Mouse (Mus musculus) ES-E14 (cell line): ENCODE results near the gene Rbm8a.

ENCODE experiments used
- CHD2 ChIP-seq: IDR thresholded peaks from 2 replicates; pipeline ENCODE4 v1.6.1; 2014; ENCODE audit warnings: mild to moderate bottlenecking, low read depth, low read length, inconsistent platforms
- HCFC1 ChIP-seq: IDR thresholded peaks from 2 replicates; pipeline ENCODE4 v1.6.1; 2012; ENCODE audit warnings: low read length, inconsistent platforms, borderline replicate concordance; ENCODE audit not compliant: insufficient read depth
- MAFK ChIP-seq: IDR thresholded peaks from 2 replicates; pipeline ENCODE4 v1.6.1; 2014; ENCODE audit warnings: mild to moderate bottlenecking, low read depth, low read length, inconsistent platforms; ENCODE audit not compliant: insufficient read depth
- ZC3H11A ChIP-seq: IDR thresholded peaks from 2 replicates; pipeline ENCODE4 v1.6.1; 2012; ENCODE audit warnings: low read depth, mild to moderate bottlenecking, inconsistent platforms, low read length, borderline replicate concordance
- ZNF384 ChIP-seq: IDR thresholded peaks from 2 replicates; pipeline ENCODE4 v1.6.1; 2012; ENCODE audit warnings: low read depth, low read length, inconsistent platforms

GRCm38 (mm10) chr3:96599411-96599810 is 30.3 kb upstream of the Rbm8a start:
- TF ChIP-seq MAFK (no peak), HCFC1 (no peak), ZC3H11A (no peak), CHD2 (no peak), ZNF384 (no peak)
